Mouse (Mus musculus): ENCODE measurements at regions not wholly inside any gene's neighbourhood (a gene's known extent, or its start where the extent isn't known, plus 50 kb on each side); places are given as distances from the start of the nearest gene placed in this dataset.

GRCm38 (mm10) chr16:73613017-73613416 is 798.6 kb downstream of the Robo2 start:
- TF ChIP-seq CTCF (IDR thresholded peaks at IDR 0.05; ENCODE audit: control insufficient read depth, insufficient read depth, insufficient read length) (no peak), MAX (IDR thresholded peaks at IDR 0.05) (no peak)
